Mouse (Mus musculus): ENCODE measurements at regions not wholly inside any gene's neighbourhood (a gene's known extent, or its start where the extent isn't known, plus 50 kb on each side); places are given as distances from the start of the nearest gene placed in this dataset.

DNA sequence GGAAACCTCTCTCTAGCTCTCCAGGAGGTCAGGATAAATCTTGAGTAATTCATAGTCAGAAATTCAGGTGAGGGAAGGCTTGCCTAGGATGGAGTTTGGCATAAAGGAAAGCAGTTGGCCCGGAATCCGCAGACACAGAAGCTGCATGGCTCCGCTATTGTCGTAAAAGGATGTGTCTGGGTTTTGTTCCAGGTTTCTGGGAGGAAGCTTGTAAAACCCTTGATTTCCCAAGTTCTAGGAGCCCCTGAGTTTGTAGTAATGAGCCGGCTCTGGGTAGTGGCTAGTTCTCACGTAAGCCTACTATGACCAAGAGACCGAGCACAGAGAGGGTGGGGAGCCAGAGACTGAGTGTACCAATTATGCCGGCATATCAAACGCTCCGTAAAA, 52.7 kb upstream of the Gm21915 start:
- no peak for DNase-seq (ENCODE audit: low spot score)
- Histone ChIP-seq H3K27ac (ENCODE audit: low read depth) (no peak overlapping the region), H3K9ac (ENCODE audit: low read length) (no peak overlapping the region)

GRCm38 (mm10) chr9:40617036-40617675, 53.3 kb upstream of the Gm21915 start:
- H3K4me1 ChIP-seq (replicated peaks; ENCODE audit: control insufficient read depth, insufficient read depth, low read length): peaks cover 11% of the 10 kb centered on the region
- H3K27ac ChIP-seq (ENCODE audit: low read depth): no peak overlapping the region
- H3K27me3 ChIP-seq (replicated peaks; ENCODE audit: control insufficient read depth, insufficient read depth, low read length): 0 out of 2 replicates have a peak, but pooled peaks cover 3% of the 10 kb centered on the region
- H3K9ac ChIP-seq (ENCODE audit: low read length): no peak overlapping the region
- WGBS: 4% methylated on average over 20 of the region's 20 CpGs
- no peaks in the 10 kb centered on the region for H3K9me3 ChIP-seq (ENCODE audit: control insufficient read depth, low read length)
- no peak for ATAC-seq (replicated peaks; ENCODE audit: low FRiP score, low TSS enrichment, low read depth)
- H3K4me2 ChIP-seq (ENCODE audit: low read length): peak overlapping the region; percentile 52
- no peaks in the 10 kb centered on the region for H3K36me3 ChIP-seq (ENCODE audit: control insufficient read depth, insufficient read depth, low read length)
- peak overlapping the region; percentile 21; the same call in 1 of the 2 replicates for H3K4me3 ChIP-seq (ENCODE audit: low read depth, low read length)
- DNase-seq (ENCODE audit: low spot score): peak; percentile 63

More for the DNA sequence above, 52.7 kb upstream of the Gm21915 start:
- H3K4me1 ChIP-seq (replicated peaks; ENCODE audit: control insufficient read depth, insufficient read depth, low read length): peaks cover 11% of the 10 kb centered on the region
- peak overlapping the region; percentile 52 for H3K4me2 ChIP-seq (ENCODE audit: low read length)
- 0 out of 2 replicates have a peak, but pooled peaks cover 3% of the 10 kb centered on the region for H3K27me3 ChIP-seq (replicated peaks; ENCODE audit: control insufficient read depth, insufficient read depth, low read length)
- H3K36me3 ChIP-seq (ENCODE audit: control insufficient read depth, insufficient read depth, low read length): no peaks in the 10 kb centered on the region
- ATAC-seq (replicated peaks; ENCODE audit: low FRiP score, low TSS enrichment, low read depth): no peak
- H3K4me3 ChIP-seq (ENCODE audit: low read depth, low read length): no peak overlapping the region
- no peaks in the 10 kb centered on the region for H3K9me3 ChIP-seq (ENCODE audit: control insufficient read depth, low read length)
- WGBS: 36% methylated on average over 10 of the region's 10 CpGs

DNA sequence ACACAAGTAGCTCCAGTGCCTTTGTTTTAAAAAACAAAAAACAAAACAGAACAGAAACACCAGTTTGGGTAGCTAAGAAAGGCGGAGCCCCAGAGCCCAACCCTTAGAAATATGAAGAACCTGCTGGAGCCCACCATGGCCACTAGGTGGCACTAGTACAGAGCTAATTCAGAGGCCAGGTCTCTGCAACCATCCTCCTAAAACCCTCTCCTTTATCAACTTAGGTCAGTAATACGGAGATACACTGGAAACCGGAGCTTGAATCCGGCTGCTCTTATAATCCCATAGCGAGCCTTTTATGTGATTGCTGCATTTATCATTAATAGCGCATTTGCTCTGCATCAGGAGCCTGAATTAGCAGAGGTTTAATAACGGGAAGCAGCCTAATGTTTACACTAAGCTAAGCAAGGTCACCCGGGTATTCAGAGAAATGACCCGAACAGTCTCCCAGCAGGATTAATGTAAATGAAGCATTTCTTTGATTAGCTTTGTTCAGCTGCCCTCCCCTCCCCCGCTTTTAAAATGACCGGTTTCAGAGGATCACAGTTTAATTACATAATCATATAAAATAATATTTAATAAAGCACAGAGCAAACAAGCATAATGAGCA, 53.9 kb upstream of the Gm21915 start:
- DNase-seq (ENCODE audit: low spot score) (peak; percentile 77), ATAC-seq (replicated peaks; ENCODE audit: low FRiP score, low TSS enrichment, low read depth) (peak; percentile 75)
- Histone ChIP-seq H3K27me3 (replicated peaks; ENCODE audit: control insufficient read depth, insufficient read depth, low read length) (0 out of 2 replicates have a peak, but pooled peaks cover 3% of the 10 kb centered on the region), H3K4me3 (ENCODE audit: low read depth, low read length) (peak overlapping the region; percentile 21; the same call in 1 of the 2 replicates), H3K9ac (ENCODE audit: low read length) (no peak overlapping the region), H3K27ac (ENCODE audit: low read depth) (no peak overlapping the region), H3K4me2 (ENCODE audit: low read length) (peak overlapping the region; percentile 52), H3K4me1 (replicated peaks; ENCODE audit: control insufficient read depth, insufficient read depth, low read length) (peaks cover 11% of the 10 kb centered on the region), H3K9me3 (ENCODE audit: control insufficient read depth, low read length) (0 out of 2 replicates have a peak, but pooled peaks cover 4% of the 10 kb centered on the region), H3K36me3 (ENCODE audit: control insufficient read depth, insufficient read depth, low read length) (no peaks in the 10 kb centered on the region)
- 4% methylated on average over 11 of the region's 11 CpGs for WGBS

GRCm38 (mm10) chr9:40615891-40616290, 54.5 kb upstream of the Gm21915 start:
- peaks cover 11% of the 10 kb centered on the region for H3K4me1 ChIP-seq (replicated peaks; ENCODE audit: control insufficient read depth, insufficient read depth, low read length)
- no peak overlapping the region for H3K27ac ChIP-seq (ENCODE audit: low read depth)
- H3K4me2 ChIP-seq (ENCODE audit: low read length): peak overlapping the region; percentile 52; the same call in 1 of the 2 replicates
- no peak for ATAC-seq (replicated peaks; ENCODE audit: low FRiP score, low TSS enrichment, low read depth)
- no peak for DNase-seq (ENCODE audit: low spot score)
- no peaks in the 10 kb centered on the region for H3K36me3 ChIP-seq (ENCODE audit: control insufficient read depth, insufficient read depth, low read length)
- no peak overlapping the region for H3K4me3 ChIP-seq (ENCODE audit: low read depth, low read length)
- H3K9ac ChIP-seq (ENCODE audit: low read length): no peak overlapping the region
- 0 out of 2 replicates have a peak, but pooled peaks cover 3% of the 10 kb centered on the region for H3K27me3 ChIP-seq (replicated peaks; ENCODE audit: control insufficient read depth, insufficient read depth, low read length)
- 0 out of 2 replicates have a peak, but pooled peaks cover 4% of the 10 kb centered on the region for H3K9me3 ChIP-seq (ENCODE audit: control insufficient read depth, low read length)
- WGBS: 29% methylated on average over 8 of the region's 8 CpGs

- H3K9me3 ChIP-seq (ENCODE audit: control insufficient read depth, low read length): 0 out of 2 replicates have a peak, but pooled peaks cover 4% of the 10 kb centered on the region
- H3K27me3 ChIP-seq (replicated peaks; ENCODE audit: control insufficient read depth, insufficient read depth, low read length): 0 out of 2 replicates have a peak, but pooled peaks cover 3% of the 10 kb centered on the region
- H3K36me3 ChIP-seq (ENCODE audit: control insufficient read depth, insufficient read depth, low read length): no peaks in the 10 kb centered on the region
- H3K4me3 ChIP-seq (ENCODE audit: low read depth, low read length): no peak overlapping the region
- 70% methylated on average over 5 of the region's 5 CpGs for WGBS
- peaks cover 11% of the 10 kb centered on the region for H3K4me1 ChIP-seq (replicated peaks; ENCODE audit: control insufficient read depth, insufficient read depth, low read length)
- no peak overlapping the region for H3K9ac ChIP-seq (ENCODE audit: low read length)
- no peak overlapping the region for H3K27ac ChIP-seq (ENCODE audit: low read depth)
- DNase-seq (ENCODE audit: low spot score): no peak
- no peak for ATAC-seq (replicated peaks; ENCODE audit: low FRiP score, low TSS enrichment, low read depth)
- H3K4me2 ChIP-seq (ENCODE audit: low read length): no peak overlapping the region
Measured at GRCm38 (mm10) chr9:40614071-40614470, 56.3 kb upstream of the Gm21915 start.

GRCm38 (mm10) chr9:40613182-40613581, 57.2 kb upstream of the Gm21915 start:
- Histone ChIP-seq H3K27me3 (replicated peaks; ENCODE audit: control insufficient read depth, insufficient read depth, low read length) (no peaks in the 10 kb centered on the region), H3K4me1 (replicated peaks; ENCODE audit: control insufficient read depth, insufficient read depth, low read length) (peaks cover 11% of the 10 kb centered on the region), H3K27ac (ENCODE audit: low read depth) (no peak overlapping the region), H3K36me3 (ENCODE audit: control insufficient read depth, insufficient read depth, low read length) (no peaks in the 10 kb centered on the region), H3K9me3 (ENCODE audit: control insufficient read depth, low read length) (0 out of 2 replicates have a peak, but pooled peaks cover 4% of the 10 kb centered on the region), H3K4me2 (ENCODE audit: low read length) (no peak overlapping the region), H3K4me3 (ENCODE audit: low read depth, low read length) (no peak overlapping the region), H3K9ac (ENCODE audit: low read length) (no peak overlapping the region)
- no peak for DNase-seq (ENCODE audit: low spot score)
- no peak for ATAC-seq (replicated peaks; ENCODE audit: low FRiP score, low TSS enrichment, low read depth)
- 76% methylated on average over 4 of the region's 4 CpGs for WGBS

- Histone ChIP-seq H3K9me3 (ENCODE audit: control insufficient read depth, low read length) (0 out of 2 replicates have a peak, but pooled peaks cover 4% of the 10 kb centered on the region), H3K4me1 (replicated peaks; ENCODE audit: control insufficient read depth, insufficient read depth, low read length) (peaks cover 11% of the 10 kb centered on the region), H3K9ac (ENCODE audit: low read length) (no peak overlapping the region), H3K4me3 (ENCODE audit: low read depth, low read length) (no peak overlapping the region), H3K36me3 (ENCODE audit: control insufficient read depth, insufficient read depth, low read length) (no peaks in the 10 kb centered on the region), H3K27ac (ENCODE audit: low read depth) (no peak overlapping the region), H3K27me3 (replicated peaks; ENCODE audit: control insufficient read depth, insufficient read depth, low read length) (no peaks in the 10 kb centered on the region), H3K4me2 (ENCODE audit: low read length) (no peak overlapping the region)
- ATAC-seq (replicated peaks; ENCODE audit: low FRiP score, low TSS enrichment, low read depth) (no peak), DNase-seq (ENCODE audit: low spot score) (no peak)
- 91% methylated on average over 1 of the region's 1 CpGs for WGBS
Measured at GRCm38 (mm10) chr9:40612755-40613154, 57.7 kb upstream of the Gm21915 start.

DNA sequence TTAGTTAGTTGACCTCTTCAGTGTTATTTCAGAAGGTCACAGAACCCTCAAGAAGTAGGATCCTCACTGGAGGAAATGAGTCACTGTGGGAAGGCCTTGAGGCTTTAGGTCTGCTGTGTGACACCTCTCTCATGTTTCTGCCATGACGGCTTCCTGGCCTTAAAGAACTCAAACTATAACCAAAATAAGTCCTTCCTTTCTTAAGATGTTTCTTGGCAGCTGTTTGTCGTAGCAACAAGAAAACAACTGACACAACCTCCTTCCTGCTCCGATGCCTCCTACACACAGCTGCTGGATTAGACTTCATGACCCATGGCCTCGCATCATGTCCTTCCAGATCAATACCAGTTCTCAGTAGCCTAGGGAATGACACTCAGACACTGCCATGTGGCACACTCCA, 58.1 kb upstream of the Gm21915 start:
- Histone ChIP-seq H3K4me3 (ENCODE audit: low read depth, low read length) (no peak overlapping the region), H3K9ac (ENCODE audit: low read length) (no peak overlapping the region), H3K4me2 (ENCODE audit: low read length) (no peak overlapping the region), H3K9me3 (ENCODE audit: control insufficient read depth, low read length) (0 out of 2 replicates have a peak, but pooled peaks cover 4% of the 10 kb centered on the region), H3K36me3 (ENCODE audit: control insufficient read depth, insufficient read depth, low read length) (no peaks in the 10 kb centered on the region), H3K27ac (ENCODE audit: low read depth) (no peak overlapping the region), H3K27me3 (replicated peaks; ENCODE audit: control insufficient read depth, insufficient read depth, low read length) (no peaks in the 10 kb centered on the region), H3K4me1 (replicated peaks; ENCODE audit: control insufficient read depth, insufficient read depth, low read length) (peaks cover 8% of the 10 kb centered on the region)
- no peak for DNase-seq (ENCODE audit: low spot score)
- no peak for ATAC-seq (replicated peaks; ENCODE audit: low FRiP score, low TSS enrichment, low read depth)
- 72% methylated on average over 4 of the region's 4 CpGs for WGBS
